Mouse (Mus musculus) erythroblast, embryonic 14.5 days (primary cell): ENCODE data around the gene Vcl.

Experiments used
- GATA1 ChIP-seq: IDR thresholded peaks from 2 replicates; pipeline ENCODE4 v1.6.1; 2012; ENCODE audit warnings: low read length, inconsistent platforms, mixed read lengths
- TAL1 ChIP-seq: IDR thresholded peaks from 3 replicates; pipeline ENCODE4 v1.6.1; 2012; ENCODE audit warnings: low read length, inconsistent platforms, mixed read lengths

DNA sequence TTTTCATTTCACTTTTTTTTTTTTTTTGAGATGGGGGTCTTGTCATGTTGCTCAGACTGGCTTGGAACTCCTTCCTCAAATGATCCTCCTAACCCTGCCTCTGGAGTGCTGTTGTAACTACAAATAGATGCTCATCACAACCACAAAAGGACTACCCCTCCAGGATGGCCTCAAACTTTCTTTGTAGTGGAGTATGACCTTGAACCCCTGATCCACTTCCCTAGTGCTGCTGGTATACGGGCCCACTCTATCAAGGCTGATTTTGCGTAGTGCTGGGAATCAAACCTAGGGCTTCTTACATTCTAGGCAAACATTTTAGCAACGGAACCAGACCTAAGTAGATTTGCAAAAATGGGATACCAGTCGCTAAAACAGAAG, 901 bp upstream of the Vcl start:
- no peak for TF ChIP-seq GATA1
- TF ChIP-seq TAL1: no peak
